Mouse (Mus musculus) heart, embryonic 14.5 days (tissue): ENCODE results near the gene Naxe. TPM values are rescaled to one million over a fixed set of nuclear protein-coding genes. Genes with fewer than 3 reads are reported as not detected.

Source experiments
- ATAC-seq: fragments of 200-750 bp; cut with Nextera tagmentation; 2 replicates; pipeline ENCODE4 v1.8.0; 2017; ENCODE audit warnings: low read depth, moderate TSS enrichment; ENCODE audit not compliant: insufficient number of reproducible peaks, insufficient read depth, low FRiP score
- H3K27ac ChIP-seq, 2 experiments: fragments of 200-500 bp in 1 of 2; fragments of 300-500 bp in 1 of 2; sonication (generic) in 1 of 2; replicated peaks in 1 of 2; 2 replicates each; pipeline ENCODE4 v1.5.1; 2012 to 2014; ENCODE audit warnings: low read depth in 2 of 2, low read length in 2 of 2, control low read depth in 1 of 2, mild to moderate bottlenecking in 1 of 2, mixed read lengths in 1 of 2; ENCODE audit not compliant: control insufficient read depth in 1 of 2, insufficient read depth in 1 of 2
- H3K27me3 ChIP-seq: fragments of 300-500 bp; sonication (generic); 2 replicates; pipeline ENCODE4 v1.6.1; 2014; ENCODE audit warnings: mild to moderate bottlenecking, low read length, control low read depth; ENCODE audit not compliant: control insufficient read depth, insufficient read depth
- H3K36me3 ChIP-seq: fragments of 300-500 bp; sonication (generic); 2 replicates; pipeline ENCODE4 v1.6.1; 2014; ENCODE audit warnings: mild to moderate bottlenecking, control low read depth, low read length, mixed read lengths; ENCODE audit not compliant: control insufficient read depth, insufficient read depth
- H3K4me1 ChIP-seq, 2 experiments: fragments of 200-500 bp in 1 of 2; fragments of 300-500 bp in 1 of 2; sonication (generic) in 1 of 2; 2 replicates each; pipeline ENCODE4 v1.6.1; 2012 to 2014; ENCODE audit warnings: low read length in 2 of 2, control low read depth in 1 of 2, mixed read lengths in 1 of 2; ENCODE audit not compliant: control insufficient read depth in 2 of 2, insufficient read depth in 2 of 2
- H3K4me2 ChIP-seq: fragments of 300-500 bp; sonication (generic); 2 replicates; pipeline ENCODE4 v1.6.1; 2014; ENCODE audit warnings: mild to moderate bottlenecking, low read length
- H3K4me3 ChIP-seq, 2 experiments: fragments of 200-500 bp in 1 of 2; fragments of 300-500 bp in 1 of 2; sonication (generic) in 1 of 2; 2 replicates each; pipeline ENCODE4 v1.5.1; 2012 to 2014; ENCODE audit warnings: low read length in 2 of 2, mild to moderate bottlenecking in 2 of 2, control low read depth in 1 of 2, low read depth in 1 of 2, moderate library complexity in 1 of 2; ENCODE audit not compliant: control insufficient read depth in 1 of 2, insufficient read depth in 1 of 2
- H3K9ac ChIP-seq: fragments of 300-500 bp; sonication (generic); 2 replicates; pipeline ENCODE4 v1.6.1; 2014; ENCODE audit warnings: mild to moderate bottlenecking, low read length
- H3K9me3 ChIP-seq: fragments of 300-500 bp; sonication (generic); 2 replicates; pipeline ENCODE4 v1.6.1; 2016; ENCODE audit warnings: low read length, control low read depth; ENCODE audit not compliant: control insufficient read depth
- WGBS: fragments of 180-500 bp; shearing (Covaris S2); extraction: QIAGEN DNeasy Blood & Tissue Kit; methylation state at CpG from one replicate; pipeline ENCODE4 v1.1.7; 2014; 5-methylcytosine and 5-hydroxymethylcytosine counted together
- polyA plus RNA-seq: library from polyadenylated mRNA; unstranded; fragments of >200 nt; fragmentation: Nextera tagmentation; extraction: Ambion mirVana; gene quantifications from 2 replicates; pipeline ENCODE4 v1.2.1, GENCODE M21; 2014

Naxe gene
- polyA plus RNA-seq, 1 experiment from 2014 or later = 168 TPM

- H3K9me3 ChIP-seq = no peaks in the 10 kb centered on the region
- no peak for ATAC-seq
- no peaks in the 10 kb centered on the region for H3K27me3 ChIP-seq
- no peak overlapping the region for H3K27ac ChIP-seq
- WGBS = 65% methylated on average over 5 of the region's 5 CpGs
- H3K4me3 ChIP-seq = no peak overlapping the region
- H3K4me1 ChIP-seq = no peaks in the 10 kb centered on the region
- peaks cover 100% of the 10 kb centered on the region for H3K36me3 ChIP-seq
- H3K4me2 ChIP-seq = no peak overlapping the region
- H3K9ac ChIP-seq = no peak overlapping the region
Measured at GRCm38 (mm10) chr3:88094126-88094525, 35.8 kb upstream of the Naxe start.

- 92% methylated on average over 6 of the region's 6 CpGs for whole genome bisulfite sequencing
- Histone ChIP-seq H3K27ac (no peak overlapping the region), H3K9ac (no peak overlapping the region), H3K27me3 (no peaks in the 10 kb centered on the region), H3K4me2 (no peak overlapping the region), H3K36me3 (peaks cover 98% of the 10 kb centered on the region), H3K9me3 (no peaks in the 10 kb centered on the region), H3K4me3 (no peak overlapping the region), H3K4me1 (no peaks in the 10 kb centered on the region)
- ATAC-seq = no peak
Measured at GRCm38 (mm10) chr3:88090616-88091015, 32.3 kb upstream of the Naxe start.

GRCm38 (mm10) chr3:88090106-88090505 is 31.8 kb upstream of the Naxe start:
- H3K36me3 ChIP-seq = peaks cover 96% of the 10 kb centered on the region
- ATAC-seq = no peak
- 94% methylated on average over 7 of the region's 7 CpGs for WGBS
- no peak overlapping the region for H3K27ac ChIP-seq
- H3K4me1 ChIP-seq = no peaks in the 10 kb centered on the region
- H3K9me3 ChIP-seq = no peaks in the 10 kb centered on the region
- H3K9ac ChIP-seq = no peak overlapping the region
- no peak overlapping the region for H3K4me3 ChIP-seq
- no peak overlapping the region for H3K4me2 ChIP-seq
- no peaks in the 10 kb centered on the region for H3K27me3 ChIP-seq

- no peaks in the 10 kb centered on the region for H3K9me3 ChIP-seq
- H3K27ac ChIP-seq = no peak overlapping the region
- WGBS = 91% methylated on average over 1 of the region's 1 CpGs
- H3K4me2 ChIP-seq = no peak overlapping the region
- peaks cover 86% of the 10 kb centered on the region for H3K36me3 ChIP-seq
- peaks cover 3 to 6% of the 10 kb centered on the region in 2 experiments; a peak in 3 of 4 replicates for H3K4me1 ChIP-seq
- H3K27me3 ChIP-seq = no peaks in the 10 kb centered on the region
- no peak for ATAC-seq
- H3K4me3 ChIP-seq = no peak overlapping the region
- H3K9ac ChIP-seq = no peak overlapping the region
Measured at GRCm38 (mm10) chr3:88087688-88088087, 29.4 kb upstream of the Naxe start.

DNA sequence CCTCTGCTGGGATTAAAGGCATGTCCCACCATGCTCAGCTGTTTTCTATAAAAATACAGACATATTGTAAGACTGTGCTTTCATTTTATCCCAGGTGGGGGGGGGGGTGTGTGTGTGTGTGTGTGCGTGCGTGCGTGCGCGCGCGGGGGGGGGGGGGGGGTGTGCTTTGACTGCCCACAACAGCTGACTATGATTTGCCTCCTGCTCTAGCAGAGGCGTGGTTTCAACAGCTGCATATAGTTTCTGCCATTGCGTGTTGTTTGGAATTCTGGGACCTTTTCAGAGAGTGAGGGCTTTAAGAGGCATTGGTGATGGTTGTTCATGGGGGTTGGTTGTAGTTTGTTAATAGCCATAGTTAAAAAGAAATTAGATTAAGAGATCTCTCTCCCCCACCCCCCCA is 27.2 kb upstream of the Naxe start:
- H3K27ac ChIP-seq = no peak overlapping the region
- whole genome bisulfite sequencing = 100% methylated on average over 6 of the region's 9 CpGs
- no peaks in the 10 kb centered on the region for H3K27me3 ChIP-seq
- no peak overlapping the region for H3K4me3 ChIP-seq
- no peak overlapping the region for H3K4me2 ChIP-seq
- H3K4me1 ChIP-seq = peaks cover 6 to 15% of the 10 kb centered on the region in 2 experiments
- H3K36me3 ChIP-seq = peaks cover 64% of the 10 kb centered on the region
- no peak overlapping the region for H3K9ac ChIP-seq
- no peak for ATAC-seq
- H3K9me3 ChIP-seq = no peaks in the 10 kb centered on the region

DNA sequence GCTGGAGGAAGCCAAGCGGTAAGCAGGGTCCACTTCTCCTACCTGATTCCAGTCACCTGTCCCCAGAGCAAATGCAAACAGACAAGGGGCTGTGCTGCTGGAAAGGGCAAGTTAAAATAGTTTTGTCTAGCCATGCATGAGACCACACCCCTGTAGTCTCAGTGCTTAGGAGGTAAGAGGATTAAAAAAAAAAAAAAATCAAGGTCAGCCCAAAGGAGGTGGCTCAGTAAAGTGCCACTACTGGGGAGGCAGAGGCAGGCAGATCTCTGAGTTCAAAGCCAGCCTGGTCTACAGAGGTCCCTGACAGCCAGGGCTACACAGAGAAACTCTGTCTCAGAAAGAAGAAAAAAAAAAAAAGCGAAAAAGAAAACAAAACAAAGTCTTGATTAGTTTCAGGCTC is 25.7 kb upstream of the Naxe start:
- WGBS = 87% methylated on average over 2 of the region's 2 CpGs

GRCm38 (mm10) chr3:88082663-88083062 is 24.4 kb upstream of the Naxe start:
- no peak for ATAC-seq
- peak overlapping the region; percentile 63 to 64 for H3K27ac ChIP-seq
- 4% methylated on average over 4 of the region's 4 CpGs for WGBS

More for the DNA sequence above, 25.7 kb upstream of the Naxe start:
- no peaks in the 10 kb centered on the region for H3K27me3 ChIP-seq
- no peak overlapping the region for H3K9ac ChIP-seq
- H3K4me3 ChIP-seq = no peak overlapping the region
- H3K4me1 ChIP-seq = peaks cover 6 to 15% of the 10 kb centered on the region in 2 experiments
- peaks cover 49% of the 10 kb centered on the region for H3K36me3 ChIP-seq
- H3K9me3 ChIP-seq = no peaks in the 10 kb centered on the region
- H3K27ac ChIP-seq = no peak overlapping the region
- ATAC-seq = no peak
- H3K4me2 ChIP-seq = no peak overlapping the region

DNA sequence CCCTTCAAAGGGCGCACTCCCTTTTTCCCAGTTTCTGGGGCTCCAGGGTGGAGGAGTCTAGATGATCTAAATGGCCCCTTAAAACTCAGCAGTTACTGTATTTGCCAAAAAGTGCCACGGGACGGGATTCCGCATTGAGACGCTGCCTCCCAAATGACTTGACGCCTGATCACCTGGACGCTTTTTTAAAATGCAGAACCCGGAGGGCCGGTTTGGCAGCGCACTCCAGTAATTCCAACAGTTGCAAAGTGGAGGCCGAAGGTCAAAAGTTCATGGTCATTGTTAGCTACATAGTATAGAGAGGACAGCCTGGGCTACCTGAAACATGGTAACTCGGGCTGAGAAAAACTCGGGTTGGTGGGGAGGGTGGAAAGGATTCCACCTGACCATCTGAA is 23.9 kb upstream of the Naxe start:
- peaks cover 32% of the 10 kb centered on the region for H3K36me3 ChIP-seq
- H3K4me2 ChIP-seq = peak overlapping the region; percentile 70
- no peaks in the 10 kb centered on the region for H3K9me3 ChIP-seq
- ATAC-seq = no peak
- H3K27ac ChIP-seq = peak overlapping the region in 1 of 2 experiments; percentile 63; a peak in 3 of 4 replicates
- WGBS = 4% methylated on average over 13 of the region's 13 CpGs
- H3K4me3 ChIP-seq = peak overlapping the region; percentile 53 to 65
- H3K27me3 ChIP-seq = no peaks in the 10 kb centered on the region
- peak overlapping the region; percentile 70 for H3K9ac ChIP-seq
- peaks cover 6 to 15% of the 10 kb centered on the region in 2 experiments for H3K4me1 ChIP-seq

More at GRCm38 (mm10) chr3:88082663-88083062, 24.4 kb upstream of the Naxe start:
- Histone ChIP-seq H3K4me2 (peak overlapping the region; percentile 70), H3K27me3 (no peaks in the 10 kb centered on the region), H3K36me3 (peaks cover 37% of the 10 kb centered on the region), H3K9me3 (no peaks in the 10 kb centered on the region), H3K4me1 (peaks cover 6 to 15% of the 10 kb centered on the region in 2 experiments), H3K9ac (peak overlapping the region; percentile 70), H3K4me3 (peak overlapping the region; percentile 53 to 65)
